Mouse (Mus musculus) retina, adult 2 months (tissue): Measurements from ENCODE around the gene Gm1113.

ENCODE experiments used
- DNase-seq: peaks from one replicate; pipeline ENCODE4 v3.0.0-alpha.2; 2012; ENCODE audit warnings: low read depth, low spot score

The Gm1113 gene

DNA sequence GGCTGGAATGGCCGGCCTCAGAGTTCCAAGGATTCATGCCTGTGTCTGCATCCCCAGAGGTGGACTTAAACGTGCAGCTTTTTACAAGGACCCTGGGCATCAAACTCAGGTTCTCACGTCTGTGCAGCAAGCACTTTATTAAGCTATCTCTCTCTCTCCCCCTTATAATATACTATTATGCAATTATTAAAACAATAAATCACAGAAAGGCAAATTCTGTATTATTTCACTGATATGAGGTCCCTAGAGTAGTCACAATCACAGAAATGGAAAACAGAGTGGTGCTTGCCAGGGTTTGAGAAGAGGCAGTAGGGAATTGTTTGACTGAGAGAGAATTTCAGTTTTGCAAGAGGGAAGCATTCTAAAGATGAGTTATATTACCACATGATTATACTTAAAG lies 11.1 kb upstream of the Gm1113 start:
- DNase-seq: no peak

DNA sequence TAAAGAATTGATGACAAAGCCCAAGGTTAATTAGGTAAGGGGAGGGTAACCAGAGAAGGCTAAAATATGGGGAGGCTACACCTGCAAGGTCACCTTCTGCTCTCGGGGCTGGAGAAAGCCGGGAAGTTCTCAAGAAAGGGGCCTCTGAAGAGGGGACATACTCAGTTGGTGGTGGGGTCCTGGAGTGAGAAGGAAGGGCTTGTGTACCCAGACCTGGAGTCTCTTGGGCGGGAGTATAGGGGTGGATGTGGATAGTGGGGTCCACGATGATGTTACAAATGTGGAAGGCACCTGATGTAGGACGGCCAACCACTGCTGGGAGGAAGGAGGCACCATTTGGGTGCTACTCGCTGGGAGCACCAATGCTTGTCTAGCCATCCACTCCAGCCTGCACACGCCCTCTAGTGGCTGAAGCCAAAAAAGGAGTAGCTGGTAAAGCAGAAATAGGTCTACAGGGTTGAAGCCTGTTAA lies 5.9 kb upstream of the Gm1113 start:
- DNase-seq: peak; percentile 50

DNA sequence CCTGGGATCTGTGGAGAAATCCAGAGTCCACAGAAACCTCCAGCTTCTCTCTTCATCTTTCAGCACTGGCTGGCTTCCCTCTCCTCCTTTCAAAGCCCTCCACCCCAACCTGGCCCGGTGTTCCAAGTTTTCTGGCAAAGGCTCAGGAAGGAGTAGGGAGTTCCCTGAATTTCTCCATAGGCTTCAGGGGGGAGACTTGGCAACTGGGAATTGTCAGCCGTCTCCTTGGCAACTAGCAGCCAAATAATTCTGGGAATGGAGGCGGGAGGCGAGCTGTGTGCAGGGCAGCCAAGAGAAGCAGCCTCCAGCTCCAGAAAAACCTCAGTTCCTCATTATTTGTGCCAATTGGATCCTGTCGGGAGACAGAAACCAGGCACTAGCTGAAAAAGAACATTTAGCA lies 5.5 kb upstream of the Gm1113 start:
- DNase-seq: no peak

DNA sequence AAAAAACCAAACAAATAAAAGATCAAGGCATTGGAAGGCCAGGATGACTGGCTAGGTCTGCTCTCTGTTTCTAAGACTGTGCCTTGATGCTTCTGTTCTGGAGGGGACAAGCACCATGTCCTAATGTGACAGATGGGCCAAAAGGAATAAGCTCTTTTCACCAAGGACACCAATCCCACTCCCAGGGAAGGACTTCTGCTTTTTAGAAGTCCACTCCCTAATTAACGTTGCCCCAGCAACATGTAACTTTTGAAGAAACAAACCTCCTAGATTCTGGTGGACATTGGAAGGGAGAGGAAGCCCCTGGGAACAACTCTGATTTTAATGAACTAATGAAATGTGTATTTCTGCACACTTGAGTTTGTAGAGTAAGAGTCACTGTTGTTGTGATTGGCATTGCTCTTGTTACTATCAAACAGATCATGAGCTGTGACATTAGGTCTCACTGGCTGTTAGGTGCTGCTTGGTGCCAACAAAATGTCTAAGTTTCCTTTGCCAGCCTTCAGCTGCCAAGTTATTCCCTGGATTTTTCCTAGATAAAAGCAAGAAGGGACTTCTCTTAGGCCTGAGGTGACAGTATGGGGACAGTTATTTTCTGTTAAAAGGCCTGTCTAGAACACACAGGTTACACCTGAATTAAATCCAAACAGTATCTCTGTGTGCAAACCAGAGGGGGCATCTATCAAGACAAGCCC lies 4.9 kb upstream of the Gm1113 start:
- no peak for DNase-seq

DNA sequence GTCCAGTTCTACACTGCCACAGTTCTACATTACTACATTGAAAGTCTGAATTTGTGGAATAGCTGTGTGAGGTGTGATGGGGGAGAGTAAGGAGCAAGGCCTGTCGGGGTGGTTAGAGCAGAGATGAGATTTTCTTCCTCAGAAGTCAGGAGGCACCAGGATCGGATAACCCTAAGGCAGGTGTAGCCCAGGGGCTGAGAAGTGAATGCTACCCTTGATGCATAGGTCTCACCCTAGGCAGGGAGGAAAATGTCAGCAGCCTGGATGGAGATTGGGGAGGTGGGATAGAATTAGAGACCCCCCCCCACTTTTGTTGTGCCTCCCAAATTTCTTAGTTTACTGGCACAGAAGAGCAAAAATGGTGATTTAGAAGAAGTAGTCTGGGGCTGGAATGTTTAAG lies 4.2 kb upstream of the Gm1113 start:
- no peak for DNase-seq

DNA sequence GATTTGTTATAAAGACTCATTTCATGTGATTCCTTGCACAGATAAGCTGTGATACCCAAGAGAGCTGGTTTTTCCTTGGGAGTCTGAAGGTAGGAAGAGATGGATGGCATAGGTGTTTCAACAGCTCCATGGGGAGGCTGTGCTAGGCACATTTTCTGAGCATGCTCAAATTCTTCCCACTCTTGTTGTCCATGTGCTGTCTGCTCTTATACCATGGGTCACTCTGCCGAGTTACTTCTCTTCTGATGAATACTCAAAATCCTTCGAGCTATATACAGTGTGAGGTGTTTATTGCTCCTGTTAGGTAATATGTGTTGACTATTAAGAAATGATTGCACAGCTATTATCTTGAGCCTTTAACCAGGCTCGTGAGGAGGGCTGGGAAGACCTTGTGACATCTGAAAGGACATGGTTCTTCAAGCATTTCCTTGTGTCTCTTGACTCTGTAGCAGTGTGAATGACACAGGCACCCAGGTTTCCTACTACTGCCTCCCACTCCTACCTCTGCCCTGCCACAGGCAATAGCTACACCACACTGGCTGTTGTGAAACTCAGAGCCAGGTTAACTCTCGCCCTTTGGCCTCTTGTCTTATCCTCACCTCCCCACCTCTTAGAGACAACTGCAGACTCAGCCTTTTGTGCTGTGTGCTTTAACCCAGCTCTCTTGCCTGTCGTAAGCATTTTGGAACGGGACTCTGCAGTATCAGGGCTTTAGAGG lies 2.7 kb upstream of the Gm1113 start:
- no peak for DNase-seq

DNA sequence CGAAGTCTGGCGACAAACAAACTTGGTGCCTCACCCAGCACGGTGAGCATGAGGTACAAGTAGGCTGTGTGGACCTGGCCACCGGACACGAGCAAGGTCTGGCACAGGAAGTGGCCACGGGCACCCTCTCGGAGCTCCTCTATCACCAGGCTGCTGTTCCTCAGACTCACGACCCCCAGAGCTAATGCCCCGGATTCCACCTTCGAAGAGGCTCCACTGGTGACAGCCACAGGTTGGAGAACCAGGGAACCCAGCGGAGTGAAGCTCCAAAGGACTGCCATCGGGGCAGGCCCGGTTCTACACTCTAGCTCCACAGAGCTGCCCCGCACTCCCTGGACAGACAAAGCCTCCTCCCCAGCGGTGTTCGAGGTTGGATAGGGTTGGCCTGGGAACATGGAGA lies 1.4 kb downstream of the Gm1113 start:
- DNase-seq: no peak

DNA sequence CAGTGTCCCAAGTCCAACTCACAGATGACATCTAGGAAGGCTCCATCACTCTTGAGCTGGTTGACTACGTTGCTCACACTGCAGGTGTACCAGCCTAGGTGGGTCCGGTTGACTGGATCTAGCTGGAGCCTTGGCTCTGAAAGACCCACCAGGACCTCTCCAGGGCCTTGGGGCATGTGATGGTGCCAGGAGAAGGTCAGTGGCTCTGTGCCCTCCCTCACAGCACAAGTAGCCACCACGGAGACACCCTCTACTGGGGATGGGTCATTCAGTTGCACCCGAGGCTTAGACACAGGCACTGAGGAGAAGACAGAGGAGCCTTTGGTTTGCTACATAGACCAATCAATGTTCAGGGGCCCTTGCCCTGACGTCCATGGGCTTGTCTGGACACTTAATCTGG lies 1.9 kb downstream of the Gm1113 start:
- no peak for DNase-seq

DNA sequence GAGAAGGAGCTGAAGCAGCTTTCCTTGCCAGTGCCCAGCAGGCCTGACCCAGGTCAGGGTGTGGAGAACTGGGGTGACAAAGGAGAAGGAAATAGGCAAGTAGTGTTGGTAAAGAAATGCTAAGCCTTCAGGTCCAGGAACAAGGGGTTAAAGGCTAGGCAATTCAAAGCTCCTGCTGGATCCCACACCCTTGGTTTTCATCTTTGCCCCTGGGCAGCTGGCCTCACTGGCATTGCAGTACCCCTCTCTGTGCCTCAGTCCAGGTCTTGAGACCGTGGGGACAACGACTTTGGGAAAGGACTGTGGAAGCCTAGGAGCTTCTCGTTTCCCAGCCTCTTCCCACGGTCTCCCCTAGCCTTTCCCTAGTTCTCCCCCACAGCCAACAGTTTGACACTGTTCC lies 4.2 kb downstream of the Gm1113 start:
- DNase-seq: no peak

DNA sequence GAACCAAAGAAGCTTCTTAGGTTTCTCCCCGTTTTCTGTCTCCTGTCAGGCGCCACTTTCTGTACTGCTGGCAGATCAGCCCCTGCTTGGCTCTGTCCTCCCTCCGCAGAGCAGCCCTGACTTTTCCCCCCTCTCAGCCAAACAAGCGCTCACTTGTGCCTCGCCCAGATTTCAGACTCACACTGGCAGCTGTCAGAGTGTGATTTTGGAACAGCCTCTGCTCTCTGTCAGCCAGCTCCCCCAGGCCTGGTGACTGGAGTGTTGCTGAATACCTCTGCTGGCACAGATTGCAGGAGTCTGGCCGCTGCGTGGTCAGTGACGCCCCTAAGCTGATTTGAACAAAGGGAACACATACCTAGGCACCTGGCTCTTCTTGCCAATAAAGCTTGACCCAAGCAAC lies 9.8 kb downstream of the Gm1113 start:
- no peak for DNase-seq

DNA sequence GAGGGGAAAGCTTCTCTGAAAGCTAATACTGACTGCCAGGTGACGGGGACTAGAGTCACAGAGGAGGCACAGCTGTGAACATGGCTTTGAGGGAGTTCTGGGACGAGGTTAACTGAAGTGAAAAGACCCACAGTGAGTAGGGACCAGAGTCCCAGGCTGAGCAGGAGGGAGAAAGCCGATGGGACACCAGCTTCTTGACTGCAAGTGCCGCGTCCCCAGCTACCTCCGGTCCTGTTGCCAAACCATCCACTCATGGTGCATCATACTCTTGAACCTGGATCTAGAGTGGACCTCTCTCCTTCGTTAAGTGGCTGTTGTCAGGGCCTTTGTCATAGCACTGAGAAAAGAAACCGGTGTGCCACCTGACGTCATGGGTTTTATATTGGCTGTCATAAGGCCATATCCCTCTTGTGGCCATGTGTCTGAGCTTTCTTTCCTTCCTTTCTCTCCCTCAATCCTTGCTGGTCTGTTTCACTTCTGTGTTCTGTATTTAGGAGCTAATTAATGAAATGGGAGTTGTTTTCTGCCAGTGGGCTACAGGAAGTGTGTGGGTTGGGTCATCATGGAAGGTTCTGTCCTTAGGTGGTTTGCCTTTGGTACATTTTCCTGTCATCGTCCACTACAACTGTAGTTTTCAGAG lies 15.6 kb downstream of the Gm1113 start:
- DNase-seq: no peak

DNA sequence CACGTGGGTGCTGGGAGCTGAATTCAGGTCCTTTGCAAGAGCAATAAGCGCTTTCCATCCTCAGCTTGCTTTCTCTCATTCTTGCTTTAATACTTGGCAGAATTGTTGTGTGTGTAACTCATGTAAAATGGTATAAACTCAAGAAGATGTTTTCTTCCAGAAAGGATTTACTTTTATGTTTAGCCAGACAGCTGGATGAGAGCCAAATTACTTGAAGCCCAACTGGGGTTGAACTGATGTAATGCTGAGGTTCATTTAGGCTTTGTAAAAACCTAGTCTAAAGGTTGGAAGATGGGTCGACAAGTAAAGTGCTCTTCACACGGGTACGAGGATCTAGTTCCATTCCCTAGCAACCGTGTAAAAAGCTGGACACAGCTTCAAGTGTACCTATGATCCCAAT lies 18.1 kb downstream of the Gm1113 start:
- DNase-seq: no peak

DNA sequence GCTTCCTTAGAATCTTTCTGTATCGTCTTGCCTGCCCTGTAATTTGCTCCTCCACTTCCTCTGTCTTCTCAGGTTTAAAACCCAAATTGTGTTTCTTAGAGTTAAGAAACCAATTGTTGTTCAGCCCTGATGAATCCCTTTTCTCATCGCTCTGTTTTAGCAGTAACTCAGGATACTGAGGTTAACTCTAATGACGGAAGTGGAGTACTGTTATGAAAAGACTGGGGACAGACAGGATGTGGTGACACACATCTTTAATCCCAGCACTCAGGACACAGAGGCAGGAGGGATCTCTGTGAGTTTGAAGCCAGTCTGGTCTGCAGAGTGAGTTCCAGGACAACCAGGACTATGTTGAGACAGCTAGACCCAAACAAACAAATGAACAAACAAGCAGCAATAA lies 22.6 kb downstream of the Gm1113 start:
- DNase-seq: no peak

DNA sequence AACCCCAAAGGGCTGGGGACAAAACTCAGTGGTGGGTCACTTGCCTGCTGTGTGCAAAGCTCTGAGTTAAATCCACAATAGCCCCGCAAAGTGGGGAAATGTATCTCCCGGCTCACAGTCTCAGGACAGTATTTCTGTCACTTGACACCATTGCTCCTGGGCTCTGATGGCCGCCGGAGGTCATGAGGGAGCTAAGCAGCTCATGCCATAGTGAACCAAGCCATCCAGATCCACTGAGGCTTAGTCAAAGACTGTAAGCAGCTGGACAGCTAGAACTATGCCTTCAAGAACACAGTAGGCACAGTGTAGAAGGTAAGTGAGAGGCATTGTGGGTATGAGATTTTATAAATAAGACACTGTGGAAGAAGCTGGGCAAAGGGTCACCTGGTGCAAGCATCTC lies 23.1 kb downstream of the Gm1113 start:
- no peak for DNase-seq

DNA sequence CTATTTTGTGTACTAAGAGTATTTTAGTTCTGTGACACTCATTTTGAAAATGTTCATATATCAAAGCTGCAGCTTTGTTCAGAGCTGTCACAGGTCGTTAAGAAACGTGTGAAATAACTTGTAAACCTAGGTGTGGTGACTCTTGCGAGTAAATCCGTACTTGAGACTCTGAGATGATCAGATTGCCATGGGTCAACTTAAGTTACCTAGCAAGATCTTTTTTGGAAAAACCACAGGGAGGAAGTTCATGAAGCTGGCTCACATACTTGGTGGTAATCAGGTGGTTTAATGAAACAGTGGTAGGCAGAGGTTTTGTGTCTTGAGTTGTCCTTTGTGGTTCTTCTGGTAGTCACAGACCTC lies 24.4 kb downstream of the Gm1113 start:
- DNase-seq: no peak

DNA sequence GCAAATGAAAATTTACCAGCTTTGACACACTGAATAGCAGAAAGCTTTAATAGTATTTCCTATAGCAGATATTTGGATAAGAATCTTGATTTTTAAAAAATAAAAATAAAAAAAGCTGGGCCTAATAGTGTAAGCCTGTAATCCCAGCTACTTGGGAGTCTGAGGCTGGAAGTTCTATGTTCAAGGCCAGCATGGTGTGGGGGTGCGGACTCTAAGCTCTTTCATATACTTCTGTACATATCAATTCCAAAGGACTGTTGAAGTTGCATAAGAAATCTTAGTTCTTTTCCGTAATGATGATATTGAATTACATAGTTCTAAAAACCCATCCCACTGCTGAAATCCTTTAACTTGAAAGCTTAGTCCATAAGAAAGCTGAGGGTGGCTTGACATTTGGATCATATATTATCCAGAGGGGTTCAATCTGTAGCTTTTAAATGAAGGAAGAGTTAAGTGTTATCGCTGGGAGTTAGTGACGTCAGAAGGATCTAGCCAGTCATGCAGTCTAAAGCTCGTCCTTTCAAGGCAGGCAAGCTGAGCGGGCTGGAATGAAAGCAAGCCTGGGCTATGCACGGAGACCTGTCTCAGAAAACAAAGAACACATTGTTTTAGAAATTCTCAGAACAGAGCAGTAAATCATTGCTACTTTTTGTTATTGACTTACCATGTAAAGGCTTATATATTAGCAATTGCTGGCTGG lies 24.9 kb downstream of the Gm1113 start:
- no peak for DNase-seq

DNA sequence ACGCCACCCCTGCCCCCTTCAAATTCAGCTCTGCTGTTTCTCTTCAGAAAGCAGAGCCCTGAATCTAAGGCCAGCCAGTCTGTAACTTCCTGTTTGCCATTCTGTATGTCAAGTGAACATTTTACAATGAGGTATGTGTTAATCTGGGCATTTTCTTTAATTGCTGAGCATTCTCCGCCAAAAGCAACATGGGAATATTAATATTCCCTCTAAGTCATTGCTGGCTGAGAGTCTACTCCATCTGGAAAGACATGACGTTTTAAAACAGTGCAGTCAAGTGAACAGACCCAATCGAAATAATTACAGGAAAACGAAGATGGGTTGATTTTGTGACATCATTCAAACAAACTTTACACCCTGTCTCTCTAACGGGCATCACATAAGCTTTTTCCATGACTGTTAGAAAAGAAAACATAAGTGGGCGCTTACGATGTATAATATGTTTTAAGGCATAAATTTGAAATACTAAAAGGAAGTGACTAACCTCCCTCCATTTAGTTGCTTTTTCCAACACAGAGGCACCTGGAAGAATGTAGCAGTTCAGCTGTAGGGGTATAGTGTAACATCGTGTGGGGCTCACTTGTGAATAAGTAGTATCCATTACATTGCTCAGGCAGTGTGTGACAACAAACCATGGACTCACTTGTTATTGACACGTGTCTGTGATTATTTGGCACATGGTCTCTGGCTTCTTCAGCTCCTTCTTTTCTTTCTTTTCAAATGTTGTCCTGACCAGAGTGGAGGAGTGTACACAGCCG lies 26.8 kb downstream of the Gm1113 start:
- no peak for DNase-seq

DNA sequence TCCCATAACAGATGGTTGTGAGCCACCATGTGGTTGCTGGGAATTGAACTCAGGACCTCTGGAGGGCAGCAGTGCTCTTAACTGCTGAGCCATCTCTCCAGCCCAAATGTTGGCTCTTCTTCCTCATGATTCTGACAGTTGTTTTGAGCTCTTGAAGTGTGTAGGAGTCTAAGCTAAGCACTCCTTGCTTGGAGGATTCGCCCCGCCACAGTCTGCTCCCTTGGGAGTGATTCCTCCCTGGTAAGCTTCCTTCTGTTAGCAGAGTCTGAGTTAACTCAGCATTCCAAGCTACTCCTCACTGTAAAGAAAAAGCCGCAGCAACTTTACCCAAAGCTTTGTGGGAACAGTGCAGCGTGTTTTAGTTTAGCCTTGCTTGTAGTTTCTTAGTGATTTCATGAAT lies 29.6 kb downstream of the Gm1113 start:
- DNase-seq: no peak

DNA sequence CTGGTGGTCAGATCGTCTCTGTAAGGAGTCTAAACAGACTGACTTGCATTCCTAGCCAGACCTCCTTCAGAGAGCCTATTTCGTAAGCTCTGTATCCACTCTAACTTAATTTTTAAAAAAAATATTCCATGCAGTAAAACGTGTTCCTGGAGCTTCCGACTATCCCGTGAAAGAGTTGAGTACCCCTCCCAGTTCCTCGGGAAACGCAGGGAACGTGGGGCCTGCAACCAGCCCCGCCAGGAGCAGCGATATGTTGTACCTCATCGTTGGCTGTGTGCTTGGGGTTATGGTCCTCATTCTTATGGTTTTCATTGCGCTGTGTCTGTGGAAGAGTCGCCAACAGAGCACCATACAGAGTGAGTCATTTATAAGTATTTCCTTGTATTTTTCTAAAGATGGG lies 31.5 kb downstream of the Gm1113 start:
- no peak for DNase-seq

DNA sequence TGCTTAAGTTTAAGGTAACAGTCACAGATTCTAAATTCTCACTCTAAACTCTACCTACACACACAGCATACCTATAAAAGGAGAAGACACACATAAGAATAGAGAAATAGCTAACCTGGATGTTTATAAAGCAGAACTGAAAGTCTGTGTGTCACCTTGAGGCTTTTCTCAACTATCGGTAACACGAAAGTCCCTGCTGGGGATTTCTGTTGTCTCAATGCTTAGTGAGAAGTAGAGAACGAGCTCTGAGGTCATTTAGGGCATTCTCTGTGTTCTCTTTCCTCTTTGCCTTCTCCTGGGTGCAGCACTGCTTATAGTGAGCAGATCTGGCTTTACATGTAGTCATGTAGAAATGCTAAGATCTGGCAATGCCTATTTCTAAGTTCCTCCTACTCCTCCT lies 34.1 kb downstream of the Gm1113 start:
- no peak for DNase-seq

DNA sequence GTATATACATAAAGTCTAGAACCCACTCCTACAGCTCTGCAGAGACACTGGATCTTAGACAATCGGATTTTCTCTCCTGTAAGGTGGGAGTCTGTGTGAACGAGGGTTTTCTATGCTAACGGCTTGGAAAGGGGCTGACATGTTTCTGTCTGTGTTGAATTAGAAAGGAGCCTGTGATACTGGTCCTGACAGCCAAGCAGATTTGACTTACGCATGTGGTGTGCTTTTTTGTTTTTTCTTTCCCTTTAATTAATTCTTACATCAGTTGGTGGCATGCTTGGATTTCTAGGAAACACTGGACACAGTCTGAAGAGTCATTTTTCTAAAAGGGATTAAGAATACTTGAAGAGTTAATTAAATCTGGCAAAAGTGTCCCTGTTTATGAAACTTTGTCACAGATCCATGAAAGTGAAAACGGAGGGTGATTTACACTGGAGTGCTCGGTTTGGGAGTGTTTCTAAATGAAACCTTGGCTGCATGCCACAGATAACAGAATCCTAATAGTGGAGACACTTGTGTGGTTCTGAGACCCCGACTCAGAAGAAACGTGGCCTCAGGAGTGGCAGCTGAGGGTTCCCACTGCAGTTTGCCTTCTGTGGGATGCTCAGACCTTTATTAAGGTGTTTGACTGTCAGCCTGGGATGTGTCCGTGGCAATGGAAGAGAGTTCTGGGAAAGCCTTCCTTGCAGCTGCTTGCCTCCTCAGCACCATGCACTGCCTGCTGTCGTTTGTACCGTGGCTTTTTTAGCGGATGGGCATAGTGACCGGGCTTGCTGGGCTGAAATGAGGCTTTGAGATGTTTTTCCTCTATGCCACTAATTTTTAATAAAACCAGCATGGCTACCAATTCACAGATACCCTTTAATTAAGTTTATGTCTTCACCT lies 35.8 kb downstream of the Gm1113 start:
- DNase-seq: no peak
